Mouse (Mus musculus) gonadal fat pad, adult 2 months (tissue): ENCODE results near the gene Lemd2. TPM values are rescaled to one million over a fixed set of nuclear protein-coding genes. Genes with fewer than 3 reads are reported as not detected.

Source experiments
- DNase-seq: peaks from one replicate; pipeline ENCODE4 v3.0.0-alpha.2; 2012; ENCODE audit warnings: low read depth
- polyA plus RNA-seq: library from polyadenylated mRNA; depleted of rRNA; stranded (reverse); fragments of >200 nt; gene quantifications from 2 replicates; pipeline ENCODE4 v1.2.3, GENCODE M21; 2012

Gene Lemd2
- polyA plus RNA-seq, 1 experiment, result 68.8 TPM

GRCm38 (mm10) chr17:27228216-27228915, 24.1 kb upstream of the Lemd2 start:
- no peak for DNase-seq

DNA sequence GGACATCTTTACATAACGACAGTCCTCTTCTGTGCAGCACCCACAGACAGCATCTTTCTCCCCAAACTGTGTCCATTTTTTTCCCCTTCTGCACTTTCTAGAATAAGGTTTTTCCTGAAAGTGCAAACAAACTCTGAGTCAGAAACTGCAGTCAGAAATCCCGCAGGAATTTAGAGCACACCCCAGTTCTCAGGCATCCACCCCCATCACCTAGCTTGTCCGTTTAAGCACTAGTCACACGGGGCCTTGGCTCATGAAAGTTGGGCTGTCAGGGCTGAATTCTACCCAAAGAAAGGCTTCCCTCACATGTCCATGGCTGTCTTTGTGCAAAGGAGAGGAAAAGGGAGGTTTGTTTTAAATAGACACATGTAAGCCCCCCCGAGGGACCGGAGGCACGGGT, 23.0 kb upstream of the Lemd2 start:
- DNase-seq, result no peak

- no peak for DNase-seq
Observed at GRCm38 (mm10) chr17:27226701-27227100, 22.4 kb upstream of the Lemd2 start.

DNA sequence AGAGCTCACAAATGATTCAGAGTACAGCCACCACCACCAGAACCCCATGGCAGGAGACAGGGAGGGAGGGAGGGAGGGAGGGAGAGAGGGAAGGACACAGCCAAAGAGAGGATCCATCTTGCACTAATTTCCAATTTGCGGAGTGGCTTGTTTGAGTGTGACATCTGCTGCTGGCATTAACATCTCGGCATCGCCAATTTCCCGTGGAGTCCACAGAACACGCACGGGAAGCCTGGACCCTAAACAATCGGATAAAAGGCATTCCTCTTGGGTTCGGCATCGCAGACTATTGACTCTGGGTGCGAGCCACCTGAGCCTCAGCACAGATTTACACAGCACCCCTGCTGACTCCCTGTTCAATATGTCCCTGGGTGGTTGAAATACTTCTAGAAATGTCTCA, 21.5 kb upstream of the Lemd2 start:
- DNase-seq, result no peak

DNA sequence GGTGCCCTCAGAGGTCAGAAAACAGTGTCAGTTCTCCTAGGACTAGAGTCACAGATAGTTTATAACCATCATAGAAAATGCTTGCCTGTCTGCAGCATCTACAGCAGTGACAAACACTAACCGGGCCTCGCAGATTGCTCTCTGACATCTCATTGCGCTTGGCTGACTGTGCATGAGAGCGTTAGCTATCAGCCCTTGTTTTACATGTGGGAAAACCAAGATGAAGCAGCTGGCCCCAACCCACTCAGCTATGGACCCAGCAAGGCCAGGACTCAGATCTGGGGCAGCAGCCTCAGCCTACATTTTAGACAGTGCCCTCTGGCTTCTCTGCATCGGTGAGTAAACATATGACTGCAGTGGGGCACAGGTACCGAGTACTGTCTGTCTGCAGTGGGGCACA, 19.6 kb upstream of the Lemd2 start:
- no peak for DNase-seq

GRCm38 (mm10) chr17:27221562-27221961, 17.3 kb upstream of the Lemd2 start:
- no peak for DNase-seq

DNA sequence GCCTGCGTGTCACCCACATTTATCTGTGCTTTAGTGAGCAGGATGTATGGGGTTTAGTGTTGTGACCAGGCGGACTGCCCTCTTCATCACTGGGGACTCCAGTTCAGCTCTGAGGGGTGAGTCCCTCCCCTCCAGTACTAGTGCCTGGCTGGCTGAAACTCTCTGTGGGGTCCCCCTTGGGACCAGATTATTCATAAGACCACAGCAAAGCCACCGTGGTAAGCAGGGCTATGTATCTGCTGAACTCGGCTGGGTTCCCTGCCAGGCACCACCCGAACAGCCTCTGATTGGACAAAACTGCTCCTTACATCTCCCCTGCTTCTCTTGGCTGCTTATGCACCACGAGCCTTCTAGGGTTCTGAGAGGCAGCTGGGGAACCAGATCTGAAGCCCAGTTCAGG, 14.6 kb upstream of the Lemd2 start:
- no peak for DNase-seq

GRCm38 (mm10) chr17:27218364-27218763, 14.1 kb upstream of the Lemd2 start:
- DNase-seq, result no peak

- DNase-seq, result no peak
Observed at GRCm38 (mm10) chr17:27212768-27213525, 8.7 kb upstream of the Lemd2 start.

GRCm38 (mm10) chr17:27212006-27212405, 7.7 kb upstream of the Lemd2 start:
- DNase-seq, result no peak

GRCm38 (mm10) chr17:27207113-27207707, 2.9 kb upstream of the Lemd2 start:
- no peak for DNase-seq

GRCm38 (mm10) chr17:27203358-27204074, 753 bp downstream of the Lemd2 start:
- DNase-seq, result no peak

DNA sequence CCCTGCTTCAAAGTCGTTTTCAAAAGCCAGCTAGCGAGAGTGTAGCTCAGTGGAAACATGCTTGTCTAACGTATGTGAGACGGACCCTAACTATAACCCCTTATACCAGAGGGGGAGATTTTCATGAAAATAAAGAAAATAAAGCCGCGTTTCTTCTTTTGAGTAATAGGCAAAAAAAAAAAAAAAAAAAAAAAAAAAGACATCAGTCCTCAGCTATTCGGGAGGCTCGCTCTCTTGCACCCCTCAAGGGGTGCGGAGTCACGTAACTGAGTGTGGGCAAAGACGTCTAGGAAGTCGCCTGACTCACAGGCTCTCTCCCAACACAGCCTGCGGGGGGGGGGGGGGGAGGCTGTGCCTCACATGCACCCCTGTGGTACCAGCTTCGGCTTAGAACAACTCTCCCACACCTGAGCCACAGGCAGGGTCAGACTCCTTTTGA, 1.3 kb downstream of the Lemd2 start:
- no peak for DNase-seq

DNA sequence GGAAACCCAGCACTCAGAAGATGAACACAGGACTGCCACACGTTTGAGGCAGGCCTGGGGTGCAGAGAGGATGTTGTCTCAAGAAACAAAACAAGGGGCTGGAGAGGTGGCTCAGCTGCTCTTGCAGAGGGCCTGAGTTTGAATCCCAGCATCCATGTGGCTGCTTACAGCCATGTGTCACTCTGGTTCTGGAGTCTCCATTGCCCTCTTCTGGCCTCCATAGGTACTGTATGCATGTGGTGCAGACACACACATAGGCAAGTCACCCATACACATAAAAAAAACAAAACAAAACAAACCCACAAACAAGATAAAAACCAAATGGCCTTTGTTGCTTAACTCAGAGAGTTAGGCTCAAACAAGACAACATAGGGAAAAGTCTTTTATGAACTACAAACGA, 2.3 kb downstream of the Lemd2 start:
- no peak for DNase-seq

- DNase-seq, result peak; percentile 44
Observed at GRCm38 (mm10) chr17:27200801-27201200, 3.5 kb downstream of the Lemd2 start.

GRCm38 (mm10) chr17:27199864-27200263, 4.4 kb downstream of the Lemd2 start:
- no peak for DNase-seq

- DNase-seq, result no peak
Observed at GRCm38 (mm10) chr17:27199205-27199604, 5.1 kb downstream of the Lemd2 start.

DNA sequence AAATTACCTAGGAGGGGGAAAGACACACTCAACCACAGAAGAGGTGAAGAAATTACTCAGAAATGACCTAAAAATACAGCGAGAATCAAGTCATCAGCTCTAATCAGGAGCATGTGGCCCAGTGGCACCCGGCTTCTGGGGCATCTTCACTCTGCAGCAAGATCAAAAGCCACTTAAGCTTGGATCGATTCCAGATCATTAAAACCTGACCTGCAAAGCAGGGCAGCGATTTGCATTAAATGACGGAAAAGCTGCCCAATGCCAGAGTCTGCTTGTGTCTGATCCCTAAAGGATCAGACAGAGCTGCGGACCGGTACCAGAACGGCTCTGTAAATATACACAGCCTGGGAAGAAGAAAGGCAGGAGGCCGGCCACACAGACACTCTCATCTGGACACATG, 8.1 kb downstream of the Lemd2 start:
- no peak for DNase-seq

- DNase-seq, result no peak
Observed at GRCm38 (mm10) chr17:27194258-27195185, 9.7 kb downstream of the Lemd2 start.

DNA sequence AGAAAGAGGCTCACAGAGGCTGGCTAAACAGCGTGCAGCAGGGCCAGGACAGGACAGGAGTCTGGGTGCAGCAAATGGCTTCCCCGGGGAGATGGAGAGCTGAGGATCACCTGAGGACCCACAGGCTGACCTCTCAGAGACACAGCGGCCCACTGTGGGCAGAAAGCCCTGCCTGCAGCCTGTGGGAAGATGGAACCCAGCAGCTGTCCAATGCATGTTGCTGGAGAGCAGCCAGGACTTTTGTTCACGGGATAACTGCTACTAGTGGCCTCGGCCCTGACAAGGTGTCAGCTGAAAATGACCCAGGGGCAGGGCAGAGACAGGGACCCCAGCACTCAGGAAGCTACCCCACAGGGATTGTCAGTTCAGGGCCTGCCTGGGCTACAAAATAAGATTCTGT, 12.5 kb downstream of the Lemd2 start:
- DNase-seq, result no peak

DNA sequence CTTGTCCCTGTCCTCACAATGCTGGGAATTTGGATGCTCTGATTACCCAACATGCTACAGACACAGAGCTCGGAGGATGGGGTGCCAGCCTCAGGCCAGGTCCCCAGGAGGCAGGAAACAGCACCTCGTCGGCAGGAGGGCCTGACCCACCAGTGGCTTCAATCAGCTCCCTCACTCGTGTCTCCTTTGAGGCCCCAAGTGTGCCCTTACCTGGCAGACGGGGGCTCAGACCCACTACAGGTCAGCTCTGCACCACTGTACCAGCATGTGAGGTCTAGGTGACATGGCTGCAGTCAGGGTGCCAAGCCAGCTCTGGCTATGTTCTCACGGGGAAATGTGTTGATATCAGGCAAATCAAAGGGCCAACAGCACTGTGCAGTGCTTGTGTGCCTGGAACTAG, 13.1 kb downstream of the Lemd2 start:
- no peak for DNase-seq
